Mouse (Mus musculus) lung, postnatal 14 days (tissue): ENCODE measurements at regions not wholly inside any gene's neighbourhood (a gene's known extent, or its start where the extent isn't known, plus 50 kb on each side); places are given as distances from the start of the nearest gene placed in this dataset.

Source experiments
- DNase-seq: peaks from one replicate; pipeline ENCODE4 v3.0.0; 2021

DNA sequence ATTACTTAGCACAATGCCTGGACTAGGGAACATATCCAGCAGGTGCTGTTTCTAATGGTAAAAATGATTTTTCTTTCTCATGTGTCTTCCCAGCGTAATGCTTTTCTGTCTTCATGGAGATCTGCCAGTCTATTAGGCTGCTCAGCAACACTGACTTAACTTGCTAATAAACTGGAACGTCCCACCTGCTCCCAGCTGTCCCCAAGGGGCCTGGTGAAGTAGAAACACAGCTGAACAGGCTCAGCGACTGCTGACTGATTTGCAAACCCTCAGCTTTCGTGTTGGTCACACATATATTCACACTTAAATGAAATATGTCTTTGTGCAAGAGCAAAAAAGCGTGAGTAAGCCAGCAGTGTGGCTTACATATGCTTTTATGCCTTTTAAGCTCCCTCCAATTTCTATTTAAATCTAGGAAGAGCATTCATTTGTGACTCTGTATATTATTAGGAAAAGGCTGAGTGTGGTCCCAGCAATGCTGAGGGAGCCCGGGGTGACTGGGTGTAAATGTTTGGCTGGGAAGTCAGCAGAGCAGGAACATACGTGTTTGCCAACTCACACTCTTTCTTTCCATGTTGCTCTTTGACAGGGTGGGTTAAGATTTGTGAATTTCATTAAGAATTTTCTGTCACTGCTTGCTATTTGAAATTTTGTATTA lies 146.7 kb upstream of the Rgmb start:
- DNase-seq = no peak

DNA sequence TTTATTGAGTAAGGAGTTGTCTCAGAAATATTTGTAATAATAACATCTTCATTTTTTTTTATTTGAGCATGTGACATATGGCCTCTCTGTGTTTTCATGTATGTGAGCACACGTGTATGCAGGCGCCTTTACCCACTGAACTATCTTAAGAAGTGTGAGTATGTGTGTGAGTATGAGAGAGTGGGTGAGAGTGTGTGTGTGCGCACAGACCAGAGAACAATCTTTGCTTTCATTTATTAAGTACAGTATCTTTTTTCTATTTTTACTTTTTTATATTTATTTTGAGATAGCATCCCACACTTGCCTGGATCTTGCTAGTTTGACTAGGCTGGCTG lies 140.5 kb upstream of the Rgmb start:
- no peak for DNase-seq

- DNase-seq = no peak
Measured at GRCm38 (mm10) chr17:15970481-15971350, 139.9 kb upstream of the Rgmb start.

DNA sequence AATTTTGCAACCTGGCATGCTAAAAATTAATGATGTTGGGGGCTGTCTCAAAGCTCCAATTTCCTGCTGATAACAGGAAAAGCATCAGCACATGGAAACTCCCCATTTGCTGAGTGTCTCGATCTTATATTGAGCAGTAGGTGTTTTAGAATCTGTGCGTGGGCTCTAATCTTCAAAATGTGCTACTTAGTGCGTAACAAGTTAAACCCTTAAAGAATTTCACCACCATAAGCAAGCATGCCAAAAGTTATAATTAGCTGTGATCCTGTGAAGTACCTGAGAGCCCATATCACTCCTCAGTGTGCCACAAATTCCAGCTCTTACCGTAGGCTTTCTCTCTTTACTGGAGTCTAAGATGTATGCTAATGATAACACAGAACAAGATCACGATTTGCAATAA lies 137.5 kb upstream of the Rgmb start:
- no peak for DNase-seq

DNA sequence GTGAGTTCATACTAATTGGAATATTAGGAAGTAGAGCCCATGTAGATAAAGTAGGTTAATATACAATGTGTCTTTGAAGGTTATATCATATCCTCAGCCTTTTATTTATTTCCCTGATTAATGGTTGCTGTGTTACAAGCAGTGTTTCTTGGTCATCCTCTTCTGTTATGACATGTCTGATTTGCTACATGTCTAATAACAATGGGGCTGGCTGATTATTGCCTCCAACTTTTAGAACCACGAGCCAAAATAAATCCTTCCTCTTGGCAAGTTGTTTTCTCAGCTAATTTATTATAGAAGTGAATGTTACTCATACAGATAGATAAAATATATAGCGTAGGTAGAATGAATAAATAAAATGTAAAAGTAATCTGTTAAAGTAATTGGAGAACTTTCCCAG lies 124.8 kb upstream of the Rgmb start:
- no peak for DNase-seq

DNA sequence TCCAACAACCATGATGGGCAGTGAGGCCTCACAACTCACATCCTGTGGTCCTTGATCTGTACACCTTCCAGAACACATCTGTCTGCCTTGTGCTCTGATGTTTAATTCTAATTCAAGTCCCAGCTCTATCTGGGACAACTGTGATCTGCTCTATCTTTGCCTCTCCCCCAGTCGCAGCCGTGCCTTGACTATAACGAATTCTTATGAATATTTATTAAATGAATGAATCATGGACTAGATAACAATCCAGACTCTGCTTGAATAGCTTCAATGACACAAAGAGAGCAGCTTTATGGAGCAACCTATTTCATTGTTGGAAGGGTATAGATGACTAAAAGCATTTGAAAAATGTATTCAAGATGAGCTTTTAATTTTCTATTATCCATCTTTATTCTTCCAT lies 120.8 kb upstream of the Rgmb start:
- no peak for DNase-seq

DNA sequence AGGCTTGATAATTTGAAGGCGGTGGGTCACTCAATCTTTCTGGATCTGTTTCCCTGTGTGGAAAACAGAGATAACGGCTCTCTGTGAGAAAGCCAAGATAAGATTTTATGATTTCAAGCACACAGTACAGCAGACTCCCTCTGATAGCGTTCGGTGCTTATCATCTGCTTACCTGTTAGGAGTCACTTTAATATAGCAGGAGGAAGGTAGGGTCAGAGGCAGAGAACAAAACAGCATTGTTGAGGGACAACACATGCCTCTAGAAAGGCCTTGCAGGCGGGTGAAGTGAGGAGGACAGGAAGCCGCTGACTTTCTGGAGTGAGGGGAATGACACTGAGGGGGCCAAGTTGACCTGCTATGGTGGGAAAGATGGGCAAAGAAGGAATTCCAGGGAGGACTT lies 118.9 kb upstream of the Rgmb start:
- DNase-seq = no peak

GRCm38 (mm10) chr17:15942378-15942777 lies 111.5 kb upstream of the Rgmb start:
- no peak for DNase-seq

DNA sequence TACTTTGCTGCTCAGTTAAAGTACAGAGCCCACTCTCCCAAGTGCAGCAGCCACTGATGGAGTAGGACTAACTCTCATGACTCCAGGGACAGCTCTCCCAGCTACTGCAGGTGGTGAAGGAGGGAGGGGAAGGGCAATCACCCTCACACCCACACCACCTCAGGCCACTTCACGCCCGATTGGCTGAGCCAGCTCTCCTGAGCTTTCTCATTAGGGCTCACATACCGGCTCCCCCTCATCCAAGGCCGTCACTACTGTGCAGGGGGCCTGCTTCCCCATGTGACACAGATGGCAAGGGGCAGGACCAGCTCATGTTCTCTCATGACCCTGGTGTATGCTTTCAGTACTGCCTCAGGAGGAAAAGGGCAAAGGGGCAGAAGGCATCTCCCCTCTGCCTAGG lies 87.8 kb upstream of the Rgmb start:
- DNase-seq = no peak

GRCm38 (mm10) chr17:15898689-15899419 lies 68.0 kb upstream of the Rgmb start:
- DNase-seq = no peak

GRCm38 (mm10) chr17:15895968-15896367 lies 65.1 kb upstream of the Rgmb start:
- no peak for DNase-seq

- DNase-seq = no peak
Measured at GRCm38 (mm10) chr17:15891896-15892675, 61.2 kb upstream of the Rgmb start.

DNA sequence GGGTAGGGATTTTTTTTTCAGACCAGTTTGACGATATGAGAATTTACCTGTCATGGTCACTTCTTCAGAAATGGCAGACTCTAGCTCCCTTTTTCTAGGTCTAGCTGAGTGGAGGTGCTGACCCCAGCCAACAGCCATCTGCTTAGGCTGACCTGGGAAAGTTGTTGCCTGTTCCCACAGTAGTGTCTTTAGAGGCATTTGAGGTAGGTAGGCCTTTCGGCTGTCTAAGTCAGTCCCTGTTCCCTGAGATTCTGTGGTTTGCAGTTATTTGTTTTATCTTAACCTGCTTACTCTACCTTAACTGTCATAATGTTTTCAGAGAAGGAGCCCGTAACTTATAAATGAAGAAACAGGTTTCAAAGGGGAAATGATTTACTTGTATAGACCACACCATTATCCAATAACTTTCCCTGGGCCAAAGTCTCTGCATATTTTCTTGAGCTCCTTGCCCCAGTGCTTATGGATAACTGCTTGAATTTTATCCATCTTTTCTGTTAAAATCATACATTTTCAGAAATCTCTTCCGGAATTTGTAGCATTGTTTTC lies 59.8 kb upstream of the Rgmb start:
- no peak for DNase-seq

GRCm38 (mm10) chr17:15882803-15883202 lies 52.0 kb upstream of the Rgmb start:
- no peak for DNase-seq

- no peak for DNase-seq
Measured at GRCm38 (mm10) chr17:15882245-15882644, 51.4 kb upstream of the Rgmb start.
